Mouse (Mus musculus) hindbrain, embryonic 13.5 days (tissue): ENCODE measurements around the gene Ncdn. TPM values are rescaled to one million over a fixed set of nuclear protein-coding genes. Genes with fewer than 3 reads are reported as not detected.
A peak's percentile ranks its signal among the peaks of the same experiment; 100 is the strongest.

Experiments
- ATAC-seq: fragments of 200-750 bp; cut with Nextera tagmentation; 2 replicates; pipeline ENCODE4 v1.8.0; 2017; ENCODE audit warnings: moderate TSS enrichment; ENCODE audit not compliant: low FRiP score
- H3K27ac ChIP-seq: fragments of 300-500 bp; sonication (generic); 2 replicates; pipeline ENCODE4 v1.5.1; 2015; ENCODE audit warnings: inconsistent platforms, mild to moderate bottlenecking, moderate library complexity
- H3K27me3 ChIP-seq: fragments of 300-500 bp; sonication (generic); 2 replicates; pipeline ENCODE4 v1.6.1; 2015; ENCODE audit warnings: mild to moderate bottlenecking, inconsistent platforms
- H3K36me3 ChIP-seq: fragments of 300-500 bp; sonication (generic); 2 replicates; pipeline ENCODE4 v1.6.1; 2015; ENCODE audit warnings: mild to moderate bottlenecking, inconsistent platforms
- H3K4me1 ChIP-seq: fragments of 300-500 bp; sonication (generic); replicated peaks from 2 replicates; pipeline ENCODE4 v1.6.1; 2015; ENCODE audit warnings: inconsistent platforms
- H3K4me2 ChIP-seq: fragments of 300-500 bp; sonication (generic); 2 replicates; pipeline ENCODE4 v1.6.1; 2015; ENCODE audit warnings: inconsistent platforms, mild to moderate bottlenecking, moderate library complexity
- H3K4me3 ChIP-seq: fragments of 300-500 bp; sonication (generic); 2 replicates; pipeline ENCODE4 v1.5.1; 2015; ENCODE audit warnings: mild to moderate bottlenecking, inconsistent platforms
- H3K9ac ChIP-seq: fragments of 300-500 bp; sonication (generic); 2 replicates; pipeline ENCODE4 v1.6.1; 2015; ENCODE audit warnings: mild to moderate bottlenecking, inconsistent platforms
- H3K9me3 ChIP-seq: fragments of 300-500 bp; sonication (generic); 2 replicates; pipeline ENCODE4 v1.6.1; 2016; ENCODE audit warnings: inconsistent platforms
- WGBS: fragments of 180-500 bp; shearing (Covaris S2); methylation state at CpG from one replicate; pipeline ENCODE4 v1.1.7; 2015; 5-methylcytosine and 5-hydroxymethylcytosine counted together
- polyA plus RNA-seq: library from polyadenylated mRNA; unstranded; fragments of >200 nt; fragmentation: Nextera tagmentation; extraction: Ambion mirVana; gene quantifications from 2 replicates; pipeline ENCODE4 v1.2.1, GENCODE M21; 2015

Ncdn gene
- polyA plus RNA-seq, 1 experiment from 2014 or later = 83.8 TPM

DNA sequence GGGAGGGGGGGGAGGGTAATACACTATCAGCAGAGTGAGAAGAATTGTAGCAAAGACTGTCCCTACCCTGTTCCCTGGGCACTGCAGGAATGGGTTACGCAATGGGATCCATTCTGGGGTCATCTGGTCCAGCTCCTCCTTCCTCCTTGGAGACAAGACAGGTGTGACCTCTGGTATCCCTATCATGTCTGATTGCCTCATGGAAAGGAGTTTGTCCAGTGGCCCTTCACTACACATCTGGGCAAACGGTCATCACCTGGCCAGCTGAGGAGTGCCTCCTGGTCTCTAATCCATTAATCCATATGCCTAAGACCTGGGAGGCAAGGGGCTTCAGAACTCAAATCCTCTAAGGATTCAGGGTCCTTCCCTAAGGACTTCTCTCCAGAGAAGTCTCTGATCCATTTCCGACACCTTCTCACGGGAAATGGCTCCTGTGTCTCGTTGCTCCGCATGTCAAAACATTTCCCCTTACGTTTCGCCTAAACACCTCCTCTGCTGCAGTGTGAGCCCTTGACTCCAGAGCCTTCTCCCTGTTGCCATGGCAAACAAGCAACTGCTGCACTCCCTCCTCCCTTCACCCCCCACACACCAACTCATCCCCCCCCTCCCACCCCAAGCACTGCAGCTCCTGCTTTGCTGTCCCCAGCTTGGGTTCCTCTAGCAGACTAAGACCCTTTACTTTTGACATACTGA lies 2.2 kb downstream of the Ncdn start:
- Histone ChIP-seq H3K9ac (peak overlapping the region; percentile 90), H3K4me1 (peaks cover 68% of the 10 kb centered on the region), H3K36me3 (peaks cover 43% of the 10 kb centered on the region), H3K4me3 (peak overlapping the region; percentile 69), H3K27me3 (no peaks in the 10 kb centered on the region), H3K27ac (no peak overlapping the region), H3K4me2 (peak overlapping the region; percentile 97), H3K9me3 (no peaks in the 10 kb centered on the region)
- ATAC-seq = no peak
- 80% methylated on average over 8 of the region's 8 CpGs for WGBS

DNA sequence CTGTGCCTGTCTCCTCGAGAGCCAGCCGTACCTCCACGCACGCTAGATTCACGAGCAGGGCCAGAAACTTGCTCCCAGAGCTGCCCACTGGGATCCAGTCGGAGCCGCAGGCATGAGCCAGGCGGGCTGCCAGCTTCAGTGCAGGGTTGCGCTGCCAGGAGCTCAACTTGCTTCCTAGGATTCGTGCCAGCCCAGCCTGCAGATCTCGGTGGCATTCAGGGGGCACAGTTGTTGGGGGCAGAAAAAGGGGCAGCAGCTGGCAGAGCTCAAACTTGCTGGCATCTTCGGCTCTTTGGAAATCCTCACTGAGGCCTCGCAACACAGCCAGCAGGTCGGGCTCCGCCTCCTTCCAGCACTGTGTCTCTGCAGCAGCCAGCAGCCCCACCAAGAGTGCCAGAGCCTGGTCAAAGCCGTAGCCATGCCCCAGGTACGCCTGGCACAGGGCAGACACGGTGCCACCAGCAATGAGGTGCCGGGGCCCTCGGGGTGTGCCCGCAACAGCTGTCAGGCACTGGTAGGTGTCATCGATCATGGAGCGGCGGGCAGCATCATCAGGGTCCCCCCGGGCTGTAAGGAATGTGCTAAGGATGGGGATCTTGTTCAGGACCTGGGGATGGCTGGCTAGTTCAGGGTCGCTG lies 3.1 kb downstream of the Ncdn start:
- no peak for ATAC-seq
- Histone ChIP-seq H3K4me3 (no peak overlapping the region; the same call in 1 of the 2 replicates), H3K36me3 (peaks cover 52% of the 10 kb centered on the region), H3K27me3 (no peaks in the 10 kb centered on the region), H3K9ac (peak overlapping the region; percentile 60), H3K9me3 (no peaks in the 10 kb centered on the region), H3K4me2 (peak overlapping the region; percentile 97; the same call in 1 of the 2 replicates), H3K27ac (peak overlapping the region; percentile 52), H3K4me1 (peaks cover 68% of the 10 kb centered on the region)
- WGBS = 81% methylated on average over 26 of the region's 26 CpGs

DNA sequence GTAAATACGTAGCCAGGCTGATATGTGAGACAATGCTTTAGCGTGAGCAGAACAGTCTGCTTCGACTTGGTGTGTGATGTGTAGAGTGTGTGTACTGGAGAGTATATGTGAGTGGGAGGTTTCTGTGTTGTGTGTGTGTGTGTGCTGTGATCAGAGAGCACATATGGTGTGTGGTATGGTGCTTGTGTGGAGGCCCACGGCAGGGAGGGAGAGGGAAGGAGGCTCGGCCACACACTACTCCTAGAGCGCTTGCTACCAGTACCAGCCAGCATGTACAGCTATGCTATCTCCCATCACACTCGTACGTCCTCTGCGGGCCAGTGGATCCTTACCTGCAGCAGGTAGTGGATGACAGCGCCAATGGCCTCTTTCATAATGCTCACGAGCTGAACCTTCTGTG lies 3.7 kb downstream of the Ncdn start:
- Histone ChIP-seq H3K4me3 (peak overlapping the region; percentile 9; the same call in 1 of the 2 replicates), H3K9ac (peak overlapping the region; percentile 60), H3K4me2 (peak overlapping the region; percentile 25; the same call in 1 of the 2 replicates), H3K27ac (0 out of 2 replicates have a peak overlapping the region, but pooled peaks have one; percentile 52), H3K9me3 (no peaks in the 10 kb centered on the region), H3K4me1 (peaks cover 62% of the 10 kb centered on the region), H3K27me3 (peaks cover 6% of the 10 kb centered on the region), H3K36me3 (peaks cover 58% of the 10 kb centered on the region)
- 90% methylated on average over 11 of the region's 11 CpGs for WGBS
- ATAC-seq = no peak

DNA sequence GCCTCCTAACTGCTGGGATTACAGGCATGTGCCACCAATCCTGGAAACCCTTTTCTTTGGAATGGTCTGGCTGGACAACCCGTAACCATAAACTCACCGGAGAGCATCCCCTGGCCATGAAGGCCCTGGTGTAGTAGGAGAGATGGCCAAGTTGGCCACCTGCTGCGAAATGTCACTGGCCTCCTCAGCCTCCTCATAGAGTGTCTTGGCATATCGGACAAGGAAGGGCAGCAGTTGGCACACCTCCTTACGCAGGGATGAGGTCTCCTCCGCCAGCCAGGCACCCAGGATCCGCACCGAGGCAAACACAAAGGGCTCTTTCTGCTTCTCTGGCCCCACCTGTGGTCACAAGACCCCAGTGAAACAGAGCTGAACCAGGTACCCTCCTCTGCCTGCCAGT lies 4.9 kb downstream of the Ncdn start:
- H3K36me3 ChIP-seq = peaks cover 69% of the 10 kb centered on the region
- peak overlapping the region; percentile 60; the same call in 1 of the 2 replicates for H3K9ac ChIP-seq
- H3K4me2 ChIP-seq = no peak overlapping the region
- H3K9me3 ChIP-seq = no peaks in the 10 kb centered on the region
- H3K4me1 ChIP-seq = peaks cover 65% of the 10 kb centered on the region
- peaks cover 17% of the 10 kb centered on the region for H3K27me3 ChIP-seq
- ATAC-seq = no peak
- H3K27ac ChIP-seq = no peak overlapping the region
- 96% methylated on average over 8 of the region's 8 CpGs for WGBS
- no peak overlapping the region for H3K4me3 ChIP-seq

DNA sequence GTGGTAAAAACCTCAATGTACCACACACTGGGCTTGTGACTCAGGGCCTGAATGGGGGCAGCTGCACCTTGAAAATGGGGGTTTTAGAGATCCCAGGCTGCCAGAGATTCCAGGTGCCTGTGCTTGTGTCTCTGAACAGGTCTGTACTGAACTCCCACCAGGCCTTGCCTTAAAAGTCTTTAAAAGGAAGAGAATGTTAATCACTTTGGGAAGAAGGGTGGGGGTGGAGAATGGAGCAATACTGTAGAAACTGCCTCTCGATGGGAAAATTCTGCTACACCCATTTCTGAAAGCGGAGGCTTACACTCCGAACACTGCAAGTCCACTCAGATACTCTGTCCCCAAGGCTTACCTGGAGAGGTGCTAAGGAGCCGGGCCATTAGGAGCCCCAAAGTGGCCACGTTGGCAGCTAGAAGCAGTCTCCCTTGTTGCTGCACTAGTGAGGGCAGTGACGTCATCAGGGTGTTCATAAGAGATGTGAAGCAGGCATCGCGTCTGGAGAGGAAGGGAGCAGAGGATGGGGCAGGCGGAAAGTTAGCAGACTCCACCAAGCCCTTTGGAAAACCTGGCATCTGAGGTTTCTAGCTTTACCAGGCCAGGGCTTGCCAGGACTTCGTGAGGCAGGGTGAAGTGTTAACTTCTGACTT lies 6.9 kb downstream of the Ncdn start:
- H3K36me3 ChIP-seq = peaks cover 71% of the 10 kb centered on the region
- peaks cover 36% of the 10 kb centered on the region for H3K27me3 ChIP-seq
- no peak for ATAC-seq
- no peak overlapping the region for H3K27ac ChIP-seq
- H3K4me1 ChIP-seq = peaks cover 51% of the 10 kb centered on the region
- WGBS = 85% methylated on average over 10 of the region's 10 CpGs
- no peak overlapping the region for H3K4me3 ChIP-seq
- H3K9me3 ChIP-seq = no peaks in the 10 kb centered on the region
- H3K9ac ChIP-seq = no peak overlapping the region
- no peak overlapping the region for H3K4me2 ChIP-seq

DNA sequence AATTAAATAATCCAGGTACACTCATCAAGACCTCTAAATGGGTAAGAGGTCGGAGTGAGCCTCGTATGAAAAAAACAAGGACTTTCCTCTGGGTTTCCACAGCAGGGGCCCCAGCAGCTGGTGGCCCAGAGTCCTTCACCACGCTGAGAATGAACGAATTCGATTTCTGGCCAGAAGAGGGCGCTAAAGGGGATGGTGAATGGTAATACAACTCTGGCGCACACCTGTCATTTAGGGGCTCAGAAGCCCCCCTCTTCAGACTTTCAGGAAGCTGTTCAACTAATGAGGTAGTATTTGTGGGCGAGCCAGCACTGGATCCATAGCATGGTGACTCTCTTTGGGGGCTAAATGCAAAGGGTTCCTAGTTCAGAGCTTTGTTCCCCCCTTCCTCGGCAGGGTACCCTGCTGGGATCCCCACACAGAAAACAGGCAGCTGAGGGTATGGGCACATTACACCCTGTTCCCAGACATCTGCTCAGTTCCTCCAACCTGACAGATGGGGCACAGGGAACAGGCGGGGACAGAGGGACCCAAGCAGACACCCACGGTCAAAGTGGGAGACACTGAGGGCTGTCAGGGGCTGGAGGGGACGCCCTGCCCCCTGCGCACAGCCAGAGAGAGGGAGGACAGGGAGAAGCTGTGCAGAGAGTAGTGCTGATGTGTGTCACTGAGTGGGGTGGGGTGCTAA lies 7.6 kb downstream of the Ncdn start:
- no peak overlapping the region; the same call in 1 of the 2 replicates for H3K9ac ChIP-seq
- H3K36me3 ChIP-seq = peaks cover 71% of the 10 kb centered on the region
- 35% methylated on average over 13 of the region's 13 CpGs for WGBS
- H3K4me1 ChIP-seq = peaks cover 44% of the 10 kb centered on the region
- H3K27ac ChIP-seq = no peak overlapping the region
- H3K9me3 ChIP-seq = no peaks in the 10 kb centered on the region
- H3K4me3 ChIP-seq = no peak overlapping the region
- H3K27me3 ChIP-seq = peaks cover 39% of the 10 kb centered on the region
- no peak for ATAC-seq
- no peak overlapping the region for H3K4me2 ChIP-seq

DNA sequence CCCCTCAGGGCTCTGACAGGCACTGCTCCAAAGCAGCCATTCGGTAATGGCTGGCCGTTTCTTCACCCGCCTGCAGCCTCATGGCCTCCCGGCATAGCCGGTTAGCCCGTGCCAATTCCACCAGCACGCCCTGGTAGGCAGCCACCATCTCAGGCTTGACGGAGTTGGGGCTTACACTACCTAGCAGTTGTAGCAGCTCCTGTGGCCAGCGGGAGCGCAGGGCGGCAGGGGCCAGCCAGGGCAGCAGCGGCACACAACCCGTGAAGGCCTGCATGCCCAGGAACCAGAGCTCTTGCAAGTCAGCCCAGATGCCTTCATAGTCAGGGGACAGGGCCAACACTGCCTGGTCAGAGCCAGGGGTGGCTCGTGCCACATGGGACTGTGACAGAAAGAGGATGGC lies 8.4 kb downstream of the Ncdn start:
- no peak overlapping the region for H3K4me2 ChIP-seq
- peaks cover 36% of the 10 kb centered on the region for H3K4me1 ChIP-seq
- no peaks in the 10 kb centered on the region for H3K9me3 ChIP-seq
- no peak overlapping the region for H3K4me3 ChIP-seq
- peaks cover 64% of the 10 kb centered on the region for H3K36me3 ChIP-seq
- no peak overlapping the region for H3K27ac ChIP-seq
- peaks cover 45% of the 10 kb centered on the region for H3K27me3 ChIP-seq
- no peak for ATAC-seq
- no peak overlapping the region for H3K9ac ChIP-seq
- 86% methylated on average over 14 of the region's 14 CpGs for WGBS

DNA sequence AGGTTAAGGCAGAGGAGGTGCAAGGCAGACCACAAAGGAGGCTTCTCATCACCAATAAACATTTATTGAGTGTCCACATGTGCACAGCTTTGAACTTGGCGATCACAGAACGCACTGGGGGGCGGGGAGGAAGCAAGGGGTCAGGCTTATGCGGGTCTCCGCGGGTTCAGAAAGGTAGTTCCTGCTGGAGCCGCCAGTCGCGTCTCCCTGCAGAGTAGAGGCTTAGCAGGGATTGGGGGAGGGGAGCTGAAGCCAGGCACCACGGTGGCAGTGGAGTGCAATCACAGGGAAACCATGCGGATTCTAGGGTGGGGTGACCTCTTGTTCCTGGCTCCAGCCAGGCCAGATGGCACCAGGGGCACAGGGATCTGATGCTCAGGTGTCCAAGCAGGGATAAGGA lies 9.5 kb downstream of the Ncdn start:
- ATAC-seq = no peak
- peaks cover 25% of the 10 kb centered on the region for H3K4me1 ChIP-seq
- peaks cover 56% of the 10 kb centered on the region for H3K27me3 ChIP-seq
- peak overlapping the region; percentile 29; the same call in 1 of the 2 replicates for H3K9ac ChIP-seq
- no peaks in the 10 kb centered on the region for H3K9me3 ChIP-seq
- H3K36me3 ChIP-seq = peaks cover 53% of the 10 kb centered on the region
- no peak overlapping the region for H3K27ac ChIP-seq
- no peak overlapping the region for H3K4me2 ChIP-seq
- 14% methylated on average over 11 of the region's 11 CpGs for WGBS
- H3K4me3 ChIP-seq = no peak overlapping the region

DNA sequence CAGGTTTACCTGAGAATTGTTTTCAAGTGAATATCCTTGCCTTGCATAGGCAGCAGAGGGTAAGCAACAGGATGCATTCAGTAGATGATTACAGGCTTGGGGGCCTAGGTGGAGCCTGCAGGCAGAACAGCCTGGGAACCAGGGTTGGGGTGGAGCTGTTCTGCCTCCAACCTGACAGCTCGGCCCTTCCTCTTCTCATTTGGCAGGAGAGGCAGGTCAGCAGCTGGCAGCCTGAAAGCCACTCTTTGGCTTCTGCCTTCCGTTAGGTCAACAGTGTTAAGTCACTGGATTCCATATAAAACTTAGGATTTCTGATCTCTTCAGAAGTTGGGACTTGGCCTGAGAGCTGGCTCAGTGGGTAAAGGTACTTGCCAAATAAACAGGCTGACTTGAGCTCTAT lies 10.3 kb downstream of the Ncdn start:
- 67% methylated on average over 2 of the region's 2 CpGs for WGBS
- Histone ChIP-seq H3K36me3 (peaks cover 45% of the 10 kb centered on the region), H3K27ac (no peak overlapping the region), H3K9ac (no peak overlapping the region), H3K4me1 (peaks cover 18% of the 10 kb centered on the region), H3K9me3 (no peaks in the 10 kb centered on the region), H3K4me3 (no peak overlapping the region), H3K4me2 (no peak overlapping the region), H3K27me3 (peaks cover 63% of the 10 kb centered on the region)
- ATAC-seq = no peak

DNA sequence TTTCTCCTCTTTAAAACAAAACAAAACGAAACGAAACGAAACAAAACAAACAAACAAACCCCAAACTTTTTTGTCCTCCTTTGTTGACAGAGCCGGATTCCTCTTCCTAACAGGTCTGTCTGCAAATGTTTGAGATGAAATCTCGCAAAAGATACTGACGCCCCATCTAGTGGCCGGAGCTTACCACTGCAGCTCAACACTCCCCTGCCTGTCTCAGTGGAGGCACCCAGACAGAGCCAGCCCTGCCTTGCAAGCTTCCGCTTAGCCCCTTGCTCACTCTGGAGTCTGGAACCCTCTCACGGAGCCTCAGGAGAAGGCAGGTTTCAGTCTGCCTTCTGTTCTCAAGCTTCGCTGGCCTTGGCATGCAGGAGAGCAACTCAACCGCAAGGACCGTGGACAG lies 11.8 kb downstream of the Ncdn start:
- ATAC-seq = no peak
- Histone ChIP-seq H3K4me2 (peak overlapping the region; percentile 19; the same call in 1 of the 2 replicates), H3K9me3 (no peaks in the 10 kb centered on the region), H3K36me3 (peaks cover 32% of the 10 kb centered on the region), H3K4me1 (peaks cover 16% of the 10 kb centered on the region), H3K27ac (no peak overlapping the region), H3K27me3 (peaks cover 79% of the 10 kb centered on the region), H3K4me3 (no peak overlapping the region), H3K9ac (peak overlapping the region; percentile 43; the same call in 1 of the 2 replicates)
- 7% methylated on average over 12 of the region's 12 CpGs for WGBS

DNA sequence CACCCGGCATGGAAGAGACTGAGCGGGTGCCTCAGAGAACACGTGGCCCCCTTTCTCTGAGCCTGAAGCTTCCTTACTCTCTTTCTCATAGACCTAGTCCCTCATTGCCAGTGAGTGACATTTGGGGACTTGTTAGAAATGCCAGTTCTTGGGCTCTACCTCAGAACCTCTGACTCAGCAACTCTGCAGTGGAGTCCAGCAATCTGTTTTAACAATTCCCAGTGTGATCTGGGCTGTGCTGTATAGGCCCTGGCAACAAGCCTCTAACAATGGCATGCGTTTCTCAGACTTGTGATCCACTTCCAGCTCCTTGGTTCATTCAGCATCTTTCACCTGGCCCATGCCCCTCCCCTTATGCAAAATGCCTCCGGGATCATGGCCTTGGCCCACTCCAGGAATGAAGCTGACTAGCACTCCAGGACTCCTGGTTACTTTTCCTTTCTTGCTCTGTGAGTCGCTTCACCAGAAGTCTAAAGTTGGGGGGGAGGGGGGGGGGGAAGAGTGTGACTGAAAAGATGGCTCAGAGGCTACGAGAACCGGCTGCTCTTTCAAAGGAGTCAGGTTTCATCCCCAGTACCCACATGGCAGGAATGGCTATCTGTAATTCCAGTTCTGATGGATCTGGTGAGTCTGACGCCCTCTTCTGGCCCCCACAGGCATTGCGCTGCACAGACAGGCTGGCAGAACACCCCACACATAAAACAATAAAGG lies 13.1 kb downstream of the Ncdn start:
- Histone ChIP-seq H3K4me2 (no peak overlapping the region), H3K9ac (no peak overlapping the region), H3K9me3 (no peaks in the 10 kb centered on the region), H3K27ac (no peak overlapping the region), H3K27me3 (peaks cover 92% of the 10 kb centered on the region), H3K4me1 (peaks cover 20% of the 10 kb centered on the region), H3K4me3 (no peak overlapping the region), H3K36me3 (peaks cover 19% of the 10 kb centered on the region)
- 15% methylated on average over 10 of the region's 10 CpGs for WGBS
- no peak for ATAC-seq
